Mouse (Mus musculus) heart, adult 2 months (tissue): ENCODE data around the gene Nr5a1.

ENCODE experiments used
- CTCF ChIP-seq: fragments of 200-600 bp; IDR thresholded peaks from 2 replicates; pipeline ENCODE4 v1.8.1; 2022; ENCODE audit warnings: antibody characterized with exemption, mild to moderate bottlenecking, moderate library complexity
- POLR2A ChIP-seq: fragments of 200-500 bp; IDR thresholded peaks from 2 replicates; pipeline ENCODE4 v1.6.1; 2011; ENCODE audit warnings: mild to moderate bottlenecking, low read depth, low read length, control low read depth; ENCODE audit not compliant: insufficient read depth

DNA sequence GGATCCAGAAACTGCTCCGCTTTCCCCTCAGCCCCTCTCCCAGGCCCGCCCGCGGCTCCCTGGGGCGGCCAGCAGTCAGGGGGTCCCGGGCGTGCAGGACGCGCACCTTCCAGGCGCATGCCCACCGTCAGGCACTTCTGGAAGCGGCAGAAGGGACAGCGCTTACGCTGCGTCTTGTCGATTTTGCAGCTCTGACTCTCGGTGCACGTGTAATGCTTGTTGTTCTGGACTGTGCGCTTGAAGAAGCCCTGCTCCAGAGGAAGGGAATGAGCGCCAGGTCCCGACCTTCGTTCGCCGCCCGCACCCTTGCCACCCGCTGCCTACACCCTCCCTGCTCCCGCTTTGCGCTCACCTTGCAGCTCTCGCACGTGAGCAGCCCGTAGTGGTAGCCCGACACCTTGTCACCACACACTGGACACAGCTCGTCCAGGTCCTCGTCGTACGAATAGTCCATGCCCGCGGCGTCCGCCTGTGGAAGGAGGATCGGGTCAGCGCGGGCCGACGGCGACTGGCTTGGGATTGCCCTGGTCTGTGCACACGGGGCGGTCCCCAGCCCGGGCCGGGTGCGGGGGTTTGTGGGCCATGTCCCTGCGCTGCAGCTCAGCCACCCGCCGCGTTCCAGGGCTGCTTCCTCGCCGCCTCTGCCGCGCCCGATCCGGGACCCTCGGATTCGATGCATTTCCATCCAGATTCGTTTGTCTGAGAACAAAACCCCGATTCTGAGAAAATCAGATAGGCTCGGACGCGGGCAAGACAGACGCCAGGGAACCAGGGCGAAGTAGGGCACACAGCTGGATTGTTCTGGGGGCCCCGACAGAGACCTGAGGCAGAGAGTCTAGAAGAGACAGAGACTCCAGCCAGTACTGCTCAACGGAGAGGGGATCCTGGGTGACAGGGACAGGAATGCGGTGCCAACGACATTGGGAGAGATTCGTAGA is 3.8 kb downstream of the Nr5a1 start:
- TF ChIP-seq CTCF (no peak), POLR2A (no peak)
